Mouse (Mus musculus) thymus, adult 2 months (tissue): ENCODE data around the gene Tk1.

Experiments
- CTCF ChIP-seq: fragments of 200-500 bp; IDR thresholded peaks from 2 replicates; pipeline ENCODE4 v1.5.1; 2012; ENCODE audit warnings: mild to moderate bottlenecking, control low read depth, low read length, moderate library complexity, borderline replicate concordance; ENCODE audit not compliant: control insufficient read depth, poor library complexity, insufficient read depth; ENCODE audit errors: extremely low read depth
- POLR2A ChIP-seq: fragments of 200-500 bp; IDR thresholded peaks from 2 replicates; pipeline ENCODE4 v1.6.1; 2012; ENCODE audit warnings: mild to moderate bottlenecking, low read length, control low read depth, moderate library complexity; ENCODE audit not compliant: control insufficient read depth, poor library complexity, insufficient read depth; ENCODE audit errors: extremely low read depth

- TF ChIP-seq CTCF (no peak), POLR2A (no peak)
These were observed 45.7 kb downstream of the Tk1 start for GRCm38 (mm10) chr11:117780199-117780515.
